Mouse (Mus musculus) ES-Bruce4 (cell line): Measurements from ENCODE around the gene Abca7. TPM values are rescaled to one million over a fixed set of nuclear protein-coding genes. Genes with fewer than 3 reads are reported as not detected.

Experiments
- H3K27ac ChIP-seq: 2 replicates; pipeline ENCODE4 v1.5.1; 2012; ENCODE audit warnings: low read length, inconsistent platforms; ENCODE audit not compliant: insufficient read depth
- H3K27me3 ChIP-seq: 2 replicates; pipeline ENCODE4 v1.6.1; 2012; ENCODE audit warnings: mild to moderate bottlenecking, low read length, inconsistent platforms; ENCODE audit not compliant: control insufficient read depth, poor library complexity, insufficient read depth, severe bottlenecking
- H3K36me3 ChIP-seq: 2 replicates; pipeline ENCODE4 v1.6.1; 2012; ENCODE audit warnings: inconsistent platforms, mild to moderate bottlenecking, low read length, moderate library complexity; ENCODE audit not compliant: control insufficient read depth, poor library complexity, insufficient read depth, severe bottlenecking
- H3K4me1 ChIP-seq: one replicate; pipeline ENCODE4 v1.8.1; 2011; ENCODE audit warnings: low read length; ENCODE audit not compliant: control insufficient read depth, insufficient read depth
- H3K4me3 ChIP-seq: 2 replicates; pipeline ENCODE4 v1.5.1; 2011; ENCODE audit warnings: low read depth, mild to moderate bottlenecking, low read length
- H3K9ac ChIP-seq: 2 replicates; pipeline ENCODE4 v1.6.1; 2012; ENCODE audit warnings: low read depth, mild to moderate bottlenecking, inconsistent platforms; ENCODE audit not compliant: poor library complexity, severe bottlenecking
- H3K9me3 ChIP-seq: replicated peaks from 2 replicates; pipeline ENCODE4 v1.6.1; 2012; ENCODE audit warnings: mild to moderate bottlenecking, low read length, inconsistent platforms; ENCODE audit not compliant: control insufficient read depth, poor library complexity, insufficient read depth, severe bottlenecking
- CTCF ChIP-seq: IDR thresholded peaks from one replicate; pipeline ENCODE4 v1.8.1; 2011; ENCODE audit warnings: low read depth, low read length
- EP300 ChIP-seq: IDR thresholded peaks from 2 replicates; pipeline ENCODE4 v1.6.1; 2011; ENCODE audit warnings: low read depth, low read length; ENCODE audit not compliant: insufficient read depth
- POLR2A ChIP-seq: IDR thresholded peaks from one replicate; pipeline ENCODE4 v1.8.1; 2011; ENCODE audit warnings: low read length; ENCODE audit not compliant: insufficient read depth
- polyA plus RNA-seq: library from polyadenylated mRNA; stranded (reverse); fragments of >200 nt; gene quantifications from 2 replicates; pipeline ENCODE4 v1.2.4, GENCODE M21; 2011; ENCODE audit warnings: low read depth; ENCODE audit not compliant: missing spikeins, insufficient read depth, insufficient read length

Gene Abca7
- polyA plus RNA-seq, 1 experiment, result 10.6 TPM

DNA sequence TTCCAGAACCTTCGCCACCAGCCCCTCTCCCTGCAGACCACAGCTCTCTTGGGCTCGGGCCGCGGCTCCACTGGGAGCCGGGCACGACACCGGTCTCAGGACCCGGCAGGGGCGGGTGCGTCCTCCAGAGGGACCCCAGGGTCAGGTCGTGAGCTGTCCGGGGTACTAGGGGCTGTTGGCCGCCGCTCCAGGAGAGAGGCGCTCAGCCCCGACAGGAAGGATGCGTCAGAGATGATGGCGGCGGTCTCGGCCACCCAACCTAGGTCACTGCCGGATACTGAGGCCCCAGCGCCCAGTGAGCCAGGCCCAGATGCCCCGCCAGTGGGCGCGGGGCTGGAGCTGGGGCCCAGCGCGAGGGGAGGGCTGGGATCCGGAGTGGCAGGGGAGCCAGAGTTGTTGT lies 19.0 kb upstream of the Abca7 start:
- Histone ChIP-seq H3K36me3 (no peaks in the 10 kb centered on the region), H3K9me3 (no peaks in the 10 kb centered on the region), H3K4me3 (peak overlapping the region; percentile 36), H3K4me1 (peaks cover under 1% of the 10 kb centered on the region), H3K9ac (no peak overlapping the region), H3K27ac (no peak overlapping the region), H3K27me3 (no peaks in the 10 kb centered on the region)
- no peak for TF ChIP-seq POLR2A
- no peak for TF ChIP-seq CTCF
- TF ChIP-seq EP300, result no peak

- TF ChIP-seq CTCF (no peak), POLR2A (no peak), EP300 (no peak)
- Histone ChIP-seq H3K36me3 (no peaks in the 10 kb centered on the region), H3K4me3 (no peak overlapping the region)
Measured at GRCm38 (mm10) chr10:79978061-79978460, 18.2 kb upstream of the Abca7 start.

GRCm38 (mm10) chr10:79979401-79980155 lies 16.7 kb upstream of the Abca7 start:
- TF ChIP-seq EP300, result no peak
- no peak for TF ChIP-seq CTCF
- no peak for TF ChIP-seq POLR2A
- no peak overlapping the region for H3K9ac ChIP-seq
- H3K36me3 ChIP-seq, result no peaks in the 10 kb centered on the region
- H3K4me1 ChIP-seq, result peaks cover 3% of the 10 kb centered on the region
- H3K9me3 ChIP-seq, result no peaks in the 10 kb centered on the region
- no peaks in the 10 kb centered on the region for H3K27me3 ChIP-seq
- no peak overlapping the region; the same call in 1 of the 2 replicates for H3K27ac ChIP-seq
- H3K4me3 ChIP-seq, result no peak overlapping the region

More at GRCm38 (mm10) chr10:79978061-79978460, 18.2 kb upstream of the Abca7 start:
- no peaks in the 10 kb centered on the region for H3K9me3 ChIP-seq
- H3K4me1 ChIP-seq, result peaks cover 3% of the 10 kb centered on the region
- no peak overlapping the region for H3K27ac ChIP-seq
- no peak overlapping the region for H3K9ac ChIP-seq
- no peaks in the 10 kb centered on the region for H3K27me3 ChIP-seq

- H3K36me3 ChIP-seq, result no peaks in the 10 kb centered on the region
- no peak overlapping the region for H3K27ac ChIP-seq
- peak overlapping the region; percentile 83 for H3K9ac ChIP-seq
- peaks cover 3% of the 10 kb centered on the region for H3K4me1 ChIP-seq
- TF ChIP-seq EP300 (no peak), CTCF (no peak), POLR2A (no peak)
- H3K4me3 ChIP-seq, result peak overlapping the region; percentile 94
- no peaks in the 10 kb centered on the region for H3K9me3 ChIP-seq
- H3K27me3 ChIP-seq, result no peaks in the 10 kb centered on the region
Measured at GRCm38 (mm10) chr10:79983205-79983604, 13.1 kb upstream of the Abca7 start.

- H3K27ac ChIP-seq, result no peak overlapping the region
Measured at GRCm38 (mm10) chr10:79983670-79984069, 12.6 kb upstream of the Abca7 start.

GRCm38 (mm10) chr10:79984195-79984816 lies 12.0 kb upstream of the Abca7 start, which contains the start of gene Tmem259:
Tmem259 (minus strand) TSS chr10:79984330.
- Histone ChIP-seq H3K9ac (peak within 1 kb of the TSS; percentile 83), H3K36me3 (no peaks in the 10 kb centered on the region), H3K4me3 (peak within 1 kb of the TSS; percentile 94), H3K9me3 (no peaks in the 10 kb centered on the region), H3K27me3 (no peaks in the 10 kb centered on the region), H3K4me1 (peaks cover 4% of the 10 kb centered on the region), H3K27ac (peak within 1 kb of the TSS; percentile 88)
- peak; percentile 17 for TF ChIP-seq CTCF
- no peak for TF ChIP-seq EP300

More at GRCm38 (mm10) chr10:79983670-79984069, 12.6 kb upstream of the Abca7 start:
- Histone ChIP-seq H3K4me3 (peak overlapping the region; percentile 94), H3K9ac (peak overlapping the region; percentile 83), H3K9me3 (no peaks in the 10 kb centered on the region), H3K27me3 (no peaks in the 10 kb centered on the region), H3K36me3 (no peaks in the 10 kb centered on the region), H3K4me1 (peaks cover 3% of the 10 kb centered on the region)
- no peak for TF ChIP-seq EP300
- TF ChIP-seq CTCF, result no peak
- no peak for TF ChIP-seq POLR2A
